Mouse (Mus musculus) midbrain, embryonic 16.5 days (tissue): ENCODE data around the gene Abcb5. TPM values are rescaled to one million over a fixed set of nuclear protein-coding genes. Genes with fewer than 3 reads are reported as not detected.
A peak's percentile ranks its signal among the peaks of the same experiment; 100 is the strongest.

Experiments used
- ATAC-seq: fragments of 200-750 bp; cut with Nextera tagmentation; 2 replicates; pipeline ENCODE4 v1.8.0; 2017; ENCODE audit warnings: moderate TSS enrichment
- H3K27ac ChIP-seq: fragments of 300-500 bp; sonication (generic); 2 replicates; pipeline ENCODE4 v1.5.1; 2014; ENCODE audit warnings: mild to moderate bottlenecking, low read length, mixed read lengths
- H3K27me3 ChIP-seq: fragments of 300-500 bp; sonication (generic); 2 replicates; pipeline ENCODE4 v1.6.1; 2014; ENCODE audit warnings: low read depth, low read length, mixed read lengths; ENCODE audit not compliant: control insufficient read depth, insufficient read depth
- H3K36me3 ChIP-seq: fragments of 300-500 bp; sonication (generic); 2 replicates; pipeline ENCODE4 v1.6.1; 2014; ENCODE audit warnings: mild to moderate bottlenecking, low read length, moderate library complexity, mixed read lengths; ENCODE audit not compliant: control insufficient read depth, insufficient read depth
- H3K4me1 ChIP-seq: fragments of 300-500 bp; sonication (generic); 2 replicates; pipeline ENCODE4 v1.6.1; 2014; ENCODE audit warnings: mild to moderate bottlenecking, low read length, mixed read lengths; ENCODE audit not compliant: control insufficient read depth, insufficient read depth
- H3K4me2 ChIP-seq: fragments of 300-500 bp; sonication (generic); 2 replicates; pipeline ENCODE4 v1.6.1; 2014; ENCODE audit warnings: mild to moderate bottlenecking, low read length, mixed read lengths
- H3K4me3 ChIP-seq: fragments of 300-500 bp; sonication (generic); 2 replicates; pipeline ENCODE4 v1.5.1; 2014; ENCODE audit warnings: low read depth, mild to moderate bottlenecking, low read length, moderate library complexity, mixed read lengths
- H3K9ac ChIP-seq: fragments of 300-500 bp; sonication (generic); 2 replicates; pipeline ENCODE4 v1.6.1; 2014; ENCODE audit warnings: low read depth, low read length, mixed read lengths
- H3K9me3 ChIP-seq: fragments of 300-500 bp; sonication (generic); replicated peaks from 2 replicates; pipeline ENCODE4 v1.6.1; 2014; ENCODE audit warnings: mild to moderate bottlenecking, low read length, mixed read lengths; ENCODE audit not compliant: control insufficient read depth, poor library complexity, severe bottlenecking
- WGBS: fragments of 180-500 bp; shearing (Covaris S2); extraction: QIAGEN DNeasy Blood & Tissue Kit; methylation state at CpG from one replicate; pipeline ENCODE4 v1.1.7; 2014; 5-methylcytosine and 5-hydroxymethylcytosine counted together
- polyA plus RNA-seq: library from polyadenylated mRNA; unstranded; fragments of >200 nt; fragmentation: Nextera tagmentation; extraction: Ambion mirVana; gene quantifications from 2 replicates; pipeline ENCODE4 v1.2.1, GENCODE M21; 2015

Abcb5 gene
- polyA plus RNA-seq, 1 experiment from 2014 or later, result not detected

- no peak overlapping the region for H3K4me2 ChIP-seq
- ATAC-seq, result no peak
- WGBS, result 9% methylated on average over 2 of the region's 2 CpGs
- H3K4me1 ChIP-seq, result peaks cover 8% of the 10 kb centered on the region
- no peak overlapping the region for H3K9ac ChIP-seq
- H3K4me3 ChIP-seq, result no peak overlapping the region
- no peaks in the 10 kb centered on the region for H3K9me3 ChIP-seq
- H3K27ac ChIP-seq, result no peak overlapping the region
- no peaks in the 10 kb centered on the region for H3K36me3 ChIP-seq
- peaks cover 40% of the 10 kb centered on the region for H3K27me3 ChIP-seq
These were observed 128.0 kb downstream of the Abcb5 start for GRCm38 (mm10) chr12:118838260-118838659.

GRCm38 (mm10) chr12:118837361-118837760 is 128.9 kb downstream of the Abcb5 start:
- WGBS, result under 1% methylated on average over 11 of the region's 11 CpGs
- H3K9me3 ChIP-seq, result no peaks in the 10 kb centered on the region
- H3K4me3 ChIP-seq, result peak overlapping the region; percentile 38
- peaks cover 8% of the 10 kb centered on the region for H3K4me1 ChIP-seq
- no peak for ATAC-seq
- H3K4me2 ChIP-seq, result peak overlapping the region; percentile 62
- H3K9ac ChIP-seq, result no peak overlapping the region
- H3K36me3 ChIP-seq, result no peaks in the 10 kb centered on the region
- peaks cover 40% of the 10 kb centered on the region for H3K27me3 ChIP-seq
- no peak overlapping the region for H3K27ac ChIP-seq

DNA sequence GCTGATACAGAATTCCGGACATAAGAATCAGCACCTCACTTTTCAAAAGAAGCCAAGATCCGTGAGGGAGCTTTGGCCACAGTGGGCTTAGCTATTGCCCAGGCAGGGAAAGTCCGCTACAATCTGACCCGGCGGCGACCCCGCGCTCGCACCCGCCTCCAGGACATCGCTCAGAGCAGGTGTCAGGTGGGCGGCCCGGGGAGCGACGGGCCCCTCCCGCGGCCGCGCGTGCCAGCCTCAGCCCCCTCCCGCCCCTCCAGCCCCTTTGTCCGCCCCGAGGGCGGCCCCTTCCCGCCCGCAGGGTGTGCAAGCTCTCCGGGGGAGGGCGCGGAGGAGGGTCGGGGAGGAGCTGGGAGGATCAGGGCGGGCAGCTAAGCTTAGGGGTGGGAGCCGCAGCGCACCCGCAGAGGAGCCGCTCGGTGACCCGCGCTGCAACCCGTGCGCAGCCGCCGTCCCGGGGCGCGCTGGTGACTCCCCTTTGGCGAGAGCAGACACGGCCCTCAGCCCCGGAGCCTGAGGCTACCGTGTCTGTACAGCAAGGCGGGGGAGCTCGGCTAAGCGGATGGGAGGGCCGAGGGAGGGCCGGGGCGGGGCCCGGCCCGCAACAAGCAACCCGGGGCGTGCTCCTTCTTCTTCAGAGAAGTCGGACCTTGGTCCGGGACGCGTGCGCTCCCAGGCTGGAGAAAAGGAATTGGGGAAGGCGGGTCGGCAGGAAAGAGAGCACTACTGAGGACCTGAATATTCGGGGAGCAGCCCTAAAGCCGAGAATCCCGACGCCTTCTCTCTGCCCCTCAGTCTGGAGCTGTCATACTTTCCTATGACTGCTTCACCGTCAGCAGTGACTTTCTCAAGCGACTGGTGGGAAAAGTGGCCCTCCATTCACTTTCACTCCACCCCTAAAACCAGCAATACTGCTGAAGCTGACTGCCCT is 129.5 kb downstream of the Abcb5 start:
- under 1% methylated on average over 66 of the region's 72 CpGs for WGBS
- peak; percentile 78 for ATAC-seq

GRCm38 (mm10) chr12:118829881-118830280 is 136.3 kb downstream of the Abcb5 start:
- Histone ChIP-seq H3K9ac (no peak overlapping the region), H3K4me1 (no peaks in the 10 kb centered on the region), H3K27ac (no peak overlapping the region), H3K4me2 (no peak overlapping the region), H3K9me3 (no peaks in the 10 kb centered on the region), H3K27me3 (peaks cover 1% of the 10 kb centered on the region; the same call in 1 of the 2 replicates), H3K4me3 (no peak overlapping the region), H3K36me3 (no peaks in the 10 kb centered on the region)
- no peak for ATAC-seq
- WGBS, result 54% methylated on average over 6 of the region's 6 CpGs

More for the DNA sequence above, 129.5 kb downstream of the Abcb5 start:
- H3K9ac ChIP-seq, result peak overlapping the region; percentile 48
- H3K4me3 ChIP-seq, result peak overlapping the region; percentile 38
- no peak overlapping the region for H3K27ac ChIP-seq
- H3K27me3 ChIP-seq, result peaks cover 40% of the 10 kb centered on the region
- H3K4me1 ChIP-seq, result peaks cover 8% of the 10 kb centered on the region
- no peaks in the 10 kb centered on the region for H3K9me3 ChIP-seq
- peak overlapping the region; percentile 62 for H3K4me2 ChIP-seq
- H3K36me3 ChIP-seq, result no peaks in the 10 kb centered on the region

Other genes starting within 250 kb of the Abcb5 start
- 2.3 and 4.2 TPM in 2 replicates for gene Sp8, start 120.1 kb downstream of the Abcb5 start, polyA plus RNA-seq